Mouse (Mus musculus) intestine, embryonic 15.5 days (tissue): ENCODE results near the gene Trnau1ap. TPM values are rescaled to one million over a fixed set of nuclear protein-coding genes. Genes with fewer than 3 reads are reported as not detected.

Source experiments
- ATAC-seq: fragments of 200-750 bp; cut with Nextera tagmentation; 2 replicates; pipeline ENCODE4 v1.8.0; 2017; ENCODE audit warnings: moderate TSS enrichment, moderate library complexity
- H3K27ac ChIP-seq: fragments of 300-500 bp; sonication (generic); 2 replicates; pipeline ENCODE4 v1.5.1; 2015; ENCODE audit warnings: mild to moderate bottlenecking, inconsistent platforms
- H3K27me3 ChIP-seq: fragments of 300-500 bp; sonication (generic); replicated peaks from 2 replicates; pipeline ENCODE4 v1.6.1; 2015; ENCODE audit warnings: inconsistent platforms
- H3K36me3 ChIP-seq: fragments of 300-500 bp; sonication (generic); 2 replicates; pipeline ENCODE4 v1.6.1; 2015; ENCODE audit warnings: inconsistent platforms
- H3K4me1 ChIP-seq: fragments of 300-500 bp; sonication (generic); replicated peaks from 2 replicates; pipeline ENCODE4 v1.6.1; 2015; ENCODE audit warnings: inconsistent platforms
- H3K4me2 ChIP-seq: fragments of 300-500 bp; sonication (generic); replicated peaks from 2 replicates; pipeline ENCODE4 v1.6.1; 2015; ENCODE audit warnings: mild to moderate bottlenecking, inconsistent platforms
- H3K4me3 ChIP-seq: fragments of 300-500 bp; sonication (generic); replicated peaks from 2 replicates; pipeline ENCODE4 v1.5.1; 2015; ENCODE audit warnings: inconsistent platforms
- H3K9ac ChIP-seq: fragments of 300-500 bp; sonication (generic); 2 replicates; pipeline ENCODE4 v1.6.1; 2015; ENCODE audit warnings: inconsistent platforms
- H3K9me3 ChIP-seq: fragments of 300-500 bp; sonication (generic); 2 replicates; pipeline ENCODE4 v1.6.1; 2016; ENCODE audit warnings: inconsistent platforms
- WGBS: fragments of 180-500 bp; shearing (Covaris S2); methylation state at CpG from one replicate; pipeline ENCODE4 v1.1.7; 2015; 5-methylcytosine and 5-hydroxymethylcytosine counted together
- polyA plus RNA-seq: library from polyadenylated mRNA; unstranded; fragments of >200 nt; fragmentation: Nextera tagmentation; extraction: Ambion mirVana; gene quantifications from 2 replicates; pipeline ENCODE4 v1.2.1, GENCODE M21; 2015

Gene Trnau1ap
- polyA plus RNA-seq, 1 experiment from 2014 or later, result 74.5 TPM

DNA sequence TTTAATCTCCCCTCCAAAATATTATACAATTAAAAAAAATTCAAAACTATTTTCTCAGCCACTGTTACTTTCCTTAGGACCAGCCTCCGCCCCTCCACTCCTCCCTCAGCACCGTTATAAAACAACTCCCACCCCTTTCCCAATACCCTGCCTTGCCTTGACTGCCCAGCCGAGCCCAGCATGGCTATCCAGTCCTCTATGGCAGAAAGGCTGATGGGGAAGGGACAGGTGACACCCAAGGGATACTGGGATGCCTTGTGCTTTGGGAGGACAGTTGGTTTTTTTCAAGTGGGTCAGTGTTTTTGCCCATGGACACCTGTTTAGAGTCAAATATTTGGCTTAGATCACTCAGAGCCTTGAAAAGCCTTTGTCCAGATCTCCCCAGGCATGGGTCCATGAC lies 2.6 kb upstream of the Trnau1ap start:
- no peak overlapping the region for H3K4me3 ChIP-seq
- no peaks in the 10 kb centered on the region for H3K9me3 ChIP-seq
- 75% methylated on average over 3 of the region's 3 CpGs for WGBS
- no peak overlapping the region for H3K27ac ChIP-seq
- H3K9ac ChIP-seq, result no peak overlapping the region
- H3K4me1 ChIP-seq, result peaks cover 6% of the 10 kb centered on the region
- ATAC-seq, result no peak
- no peaks in the 10 kb centered on the region for H3K27me3 ChIP-seq
- peaks cover 35% of the 10 kb centered on the region for H3K36me3 ChIP-seq
- no peak overlapping the region for H3K4me2 ChIP-seq

DNA sequence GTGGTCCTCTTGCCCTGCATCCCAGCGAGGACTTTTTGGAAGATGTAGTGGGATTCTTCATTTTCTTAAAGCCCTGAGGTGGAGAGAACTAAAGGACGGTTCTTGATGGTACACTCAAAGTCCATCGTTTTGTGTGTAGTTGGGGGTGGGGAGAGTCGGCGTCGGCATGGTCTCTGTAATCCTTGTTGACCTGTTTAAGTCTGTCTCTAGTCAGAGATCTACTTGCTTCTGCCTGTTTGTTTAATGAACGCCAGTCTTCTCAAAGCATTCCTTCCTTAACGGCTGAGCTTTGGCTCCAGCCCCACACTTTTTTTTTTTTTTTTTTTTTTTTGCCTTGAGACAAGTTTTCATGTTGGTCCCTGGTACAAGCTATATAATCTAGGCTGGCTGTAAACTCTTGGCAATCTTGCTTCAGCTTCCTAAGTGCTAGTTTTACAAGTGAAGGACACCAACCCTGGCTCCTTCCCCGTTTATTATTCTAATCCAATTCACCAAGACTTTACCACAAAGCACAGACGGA lies 557 bp upstream of the Trnau1ap start:
- ATAC-seq, result peak; percentile 44
- H3K9me3 ChIP-seq, result no peaks in the 10 kb centered on the region
- peak overlapping the region; percentile 98 for H3K9ac ChIP-seq
- peaks cover 24% of the 10 kb centered on the region for H3K36me3 ChIP-seq
- H3K4me3 ChIP-seq, result peak overlapping the region; percentile 88
- peak overlapping the region; percentile 65 for H3K4me2 ChIP-seq
- 7% methylated on average over 10 of the region's 10 CpGs for WGBS
- H3K4me1 ChIP-seq, result peaks cover 6% of the 10 kb centered on the region
- peak overlapping the region; percentile 95 for H3K27ac ChIP-seq
- H3K27me3 ChIP-seq, result no peaks in the 10 kb centered on the region

DNA sequence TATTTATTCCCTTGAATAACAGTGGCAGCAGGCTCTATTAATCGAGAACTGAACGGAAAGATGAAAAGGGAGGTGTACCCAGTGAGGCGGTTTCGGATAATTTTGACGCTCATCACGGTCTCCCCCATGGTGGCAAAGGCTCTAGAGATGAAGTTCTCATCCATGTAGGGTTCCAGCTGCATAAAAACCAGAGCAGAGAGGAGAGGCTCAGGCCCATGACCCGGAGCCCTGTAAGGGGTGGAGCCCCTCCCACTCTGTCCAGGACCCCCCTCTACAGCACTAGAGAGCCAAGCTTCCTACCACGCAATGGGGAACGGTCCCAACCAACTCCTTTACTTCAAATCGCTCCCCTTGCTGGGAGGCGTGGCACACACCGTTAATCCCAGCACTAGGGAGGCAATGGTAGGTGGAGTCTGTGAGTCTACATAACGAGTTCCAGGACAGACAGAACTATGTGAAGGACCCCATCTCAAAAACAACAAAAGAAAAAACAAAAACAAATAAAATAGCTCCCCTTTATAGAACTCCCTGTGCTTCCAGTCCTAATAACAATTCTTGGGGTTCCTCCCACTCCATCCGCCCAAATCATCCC lies 851 bp downstream of the Trnau1ap start:
- Histone ChIP-seq H3K27me3 (no peaks in the 10 kb centered on the region), H3K4me1 (peaks cover 6% of the 10 kb centered on the region), H3K9ac (peak overlapping the region; percentile 98), H3K4me3 (peak overlapping the region; percentile 88), H3K36me3 (peaks cover 14% of the 10 kb centered on the region), H3K4me2 (peak overlapping the region; percentile 65), H3K27ac (no peak overlapping the region), H3K9me3 (no peaks in the 10 kb centered on the region)
- ATAC-seq, result 0 out of 2 replicates have a peak, but pooled peaks have one; percentile 2
- 46% methylated on average over 14 of the region's 14 CpGs for WGBS

DNA sequence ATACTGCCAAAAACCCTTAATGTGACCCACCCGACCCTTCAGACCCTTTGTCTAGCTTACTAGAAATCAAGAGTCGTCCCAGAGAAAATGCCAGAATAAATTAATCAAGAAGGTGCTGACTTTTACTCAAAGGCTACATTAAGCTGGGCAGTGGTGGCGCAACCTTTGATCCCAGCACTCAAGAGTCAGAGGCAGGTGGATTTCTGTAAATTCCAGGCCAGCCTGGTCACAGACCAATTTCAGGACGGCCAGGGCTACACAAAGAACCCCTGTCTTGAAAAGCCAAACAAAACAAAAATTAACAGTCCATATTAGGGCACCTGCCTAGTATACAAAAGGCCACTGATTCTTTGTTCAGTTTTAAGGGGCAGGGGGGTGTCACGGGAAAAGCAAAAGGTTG lies 2.9 kb downstream of the Trnau1ap start:
- ATAC-seq, result no peak
- 75% methylated on average over 5 of the region's 5 CpGs for WGBS
- Histone ChIP-seq H3K4me3 (no peak overlapping the region), H3K9me3 (no peaks in the 10 kb centered on the region), H3K36me3 (peaks cover 7% of the 10 kb centered on the region; the same call in 1 of the 2 replicates), H3K9ac (no peak overlapping the region), H3K4me1 (peaks cover 6% of the 10 kb centered on the region), H3K27me3 (no peaks in the 10 kb centered on the region), H3K4me2 (no peak overlapping the region), H3K27ac (no peak overlapping the region)

DNA sequence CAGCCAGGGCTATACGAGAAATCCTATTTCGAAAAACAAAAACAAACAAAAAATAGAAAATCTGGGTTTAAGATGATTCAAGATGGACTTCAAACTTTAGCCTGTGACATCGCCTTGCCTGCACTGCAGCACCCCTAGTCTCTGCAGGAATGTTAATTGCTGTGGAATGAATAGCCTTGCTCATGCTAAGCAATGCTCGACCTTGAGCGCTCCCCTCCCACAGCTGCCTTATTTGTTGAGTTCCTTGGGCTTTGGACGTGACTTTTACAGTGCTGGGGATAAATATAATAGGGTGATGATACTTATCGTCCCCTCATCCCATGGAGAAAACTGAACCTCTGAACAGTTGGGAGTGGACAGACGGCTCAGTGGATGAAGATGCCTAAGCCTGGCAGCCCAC lies 13.6 kb downstream of the Trnau1ap start:
- Histone ChIP-seq H3K27ac (no peak overlapping the region), H3K9me3 (no peaks in the 10 kb centered on the region), H3K36me3 (peaks cover 31% of the 10 kb centered on the region), H3K27me3 (no peaks in the 10 kb centered on the region), H3K9ac (no peak overlapping the region), H3K4me1 (no peaks in the 10 kb centered on the region; the same call in 1 of the 2 replicates), H3K4me3 (no peak overlapping the region), H3K4me2 (no peak overlapping the region)
- WGBS, result 71% methylated on average over 8 of the region's 8 CpGs
- peak; percentile 65 for ATAC-seq

DNA sequence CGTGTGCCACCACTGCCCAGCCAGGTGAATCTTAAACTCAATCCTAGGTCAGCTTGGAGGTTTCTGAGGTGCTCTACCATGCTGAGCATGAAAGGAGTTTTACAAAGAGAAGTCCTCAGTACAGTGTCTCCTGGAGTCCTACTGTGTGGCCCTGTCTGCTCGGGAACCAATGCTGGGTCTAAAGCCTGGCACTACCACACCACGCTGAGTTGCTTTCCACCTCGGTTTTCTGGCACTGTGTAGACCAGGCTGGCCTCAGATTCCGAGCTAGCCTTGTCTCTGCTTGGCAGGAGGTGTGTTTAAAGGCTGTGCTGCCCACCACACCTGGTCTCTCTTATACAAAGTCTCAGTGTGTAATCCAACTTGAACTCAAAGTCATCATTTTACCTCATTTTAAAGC lies 16.7 kb downstream of the Trnau1ap start:
- H3K4me1 ChIP-seq, result peaks cover 7% of the 10 kb centered on the region; the same call in 1 of the 2 replicates
- WGBS, result 83% methylated on average over 5 of the region's 5 CpGs
- no peaks in the 10 kb centered on the region for H3K27me3 ChIP-seq
- no peak overlapping the region for H3K27ac ChIP-seq
- no peak overlapping the region for H3K9ac ChIP-seq
- no peak overlapping the region for H3K4me2 ChIP-seq
- peaks cover 30% of the 10 kb centered on the region for H3K36me3 ChIP-seq
- H3K4me3 ChIP-seq, result no peak overlapping the region
- H3K9me3 ChIP-seq, result no peaks in the 10 kb centered on the region
- ATAC-seq, result no peak

DNA sequence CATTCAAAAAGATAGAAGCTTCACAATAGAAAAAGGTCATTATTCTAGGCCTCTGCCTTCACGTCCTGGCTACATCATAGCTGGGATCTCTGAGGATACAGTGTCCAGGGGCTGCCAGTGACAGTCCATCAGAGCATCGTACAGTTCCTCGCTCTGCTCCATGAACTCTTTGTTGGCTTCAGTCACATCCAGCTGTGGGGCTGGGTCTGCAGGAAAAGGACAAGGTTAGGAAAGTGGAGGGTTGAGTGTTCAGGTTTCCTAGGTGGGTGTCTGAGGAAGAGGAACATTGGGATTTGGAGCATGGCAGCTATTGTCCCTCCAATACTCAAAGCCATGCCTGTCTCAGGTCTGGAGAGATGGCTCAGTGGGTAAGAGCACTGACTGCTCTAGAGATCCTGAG lies 17.5 kb downstream of the Trnau1ap start:
- 49% methylated on average over 3 of the region's 3 CpGs for WGBS

DNA sequence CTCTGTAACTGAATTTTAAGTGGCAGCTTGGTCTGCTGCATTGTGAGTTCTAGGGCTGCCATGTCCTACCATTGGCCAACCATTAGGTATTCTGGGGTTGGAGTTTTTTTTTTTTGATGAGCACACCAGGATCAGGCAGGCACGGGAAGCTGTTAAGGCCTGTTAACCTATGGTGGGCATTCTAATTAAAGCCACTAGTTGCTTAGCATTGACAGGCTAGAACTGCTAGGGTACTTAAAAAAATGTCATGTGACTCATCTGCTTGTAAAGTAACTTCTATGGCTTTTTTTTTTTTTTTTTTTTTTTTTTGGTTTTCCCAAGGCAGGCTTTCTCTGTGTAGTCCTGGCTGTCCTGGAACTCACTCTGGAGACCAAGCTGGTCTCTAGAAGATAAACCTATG lies 18.1 kb downstream of the Trnau1ap start:
- peaks cover 23% of the 10 kb centered on the region for H3K36me3 ChIP-seq
- H3K9me3 ChIP-seq, result no peaks in the 10 kb centered on the region
- H3K9ac ChIP-seq, result no peak overlapping the region
- ATAC-seq, result no peak
- H3K4me2 ChIP-seq, result no peak overlapping the region
- no peak overlapping the region for H3K4me3 ChIP-seq
- H3K4me1 ChIP-seq, result peaks cover 7% of the 10 kb centered on the region; the same call in 1 of the 2 replicates
- H3K27me3 ChIP-seq, result no peaks in the 10 kb centered on the region
- no peak overlapping the region for H3K27ac ChIP-seq
- WGBS, result 47% methylated on average over 1 of the region's 1 CpGs

More for the DNA sequence above, 17.5 kb downstream of the Trnau1ap start:
- no peaks in the 10 kb centered on the region for H3K9me3 ChIP-seq
- no peaks in the 10 kb centered on the region for H3K27me3 ChIP-seq
- H3K4me1 ChIP-seq, result peaks cover 7% of the 10 kb centered on the region; the same call in 1 of the 2 replicates
- no peak for ATAC-seq
- H3K4me2 ChIP-seq, result no peak overlapping the region
- H3K4me3 ChIP-seq, result no peak overlapping the region
- H3K36me3 ChIP-seq, result peaks cover 29% of the 10 kb centered on the region
- no peak overlapping the region for H3K9ac ChIP-seq
- H3K27ac ChIP-seq, result no peak overlapping the region

DNA sequence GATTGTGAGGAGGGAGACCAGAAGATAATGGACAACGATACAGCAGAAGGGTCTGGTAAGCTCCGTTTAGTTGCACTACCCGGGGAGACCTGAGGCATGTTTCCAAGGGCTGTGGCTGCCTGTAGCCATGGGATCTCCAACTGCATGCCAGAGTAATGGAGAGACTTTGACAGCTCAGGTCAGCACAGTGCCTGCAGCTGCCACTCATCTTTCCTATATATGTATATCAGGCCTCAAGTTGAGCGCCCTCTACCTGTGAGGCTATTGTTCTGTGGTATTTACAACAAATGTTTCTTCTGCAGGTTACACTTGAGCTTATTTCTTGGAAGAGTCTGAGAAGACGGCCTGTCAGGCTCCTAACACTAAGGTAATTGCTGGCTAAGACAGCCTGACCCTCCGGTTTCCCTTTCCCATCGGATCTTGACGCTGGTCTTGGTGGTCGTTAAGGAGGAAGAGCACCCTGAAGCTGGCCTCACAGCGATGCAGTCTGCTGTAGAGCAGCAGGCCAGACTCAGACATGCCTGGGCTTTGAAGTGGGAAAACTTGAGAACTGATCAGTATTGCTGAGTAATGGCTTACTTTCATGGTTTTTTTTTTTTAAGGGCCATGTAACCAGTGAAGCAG lies 19.4 kb downstream of the Trnau1ap start:
- H3K4me1 ChIP-seq, result peaks cover 7% of the 10 kb centered on the region; the same call in 1 of the 2 replicates

DNA sequence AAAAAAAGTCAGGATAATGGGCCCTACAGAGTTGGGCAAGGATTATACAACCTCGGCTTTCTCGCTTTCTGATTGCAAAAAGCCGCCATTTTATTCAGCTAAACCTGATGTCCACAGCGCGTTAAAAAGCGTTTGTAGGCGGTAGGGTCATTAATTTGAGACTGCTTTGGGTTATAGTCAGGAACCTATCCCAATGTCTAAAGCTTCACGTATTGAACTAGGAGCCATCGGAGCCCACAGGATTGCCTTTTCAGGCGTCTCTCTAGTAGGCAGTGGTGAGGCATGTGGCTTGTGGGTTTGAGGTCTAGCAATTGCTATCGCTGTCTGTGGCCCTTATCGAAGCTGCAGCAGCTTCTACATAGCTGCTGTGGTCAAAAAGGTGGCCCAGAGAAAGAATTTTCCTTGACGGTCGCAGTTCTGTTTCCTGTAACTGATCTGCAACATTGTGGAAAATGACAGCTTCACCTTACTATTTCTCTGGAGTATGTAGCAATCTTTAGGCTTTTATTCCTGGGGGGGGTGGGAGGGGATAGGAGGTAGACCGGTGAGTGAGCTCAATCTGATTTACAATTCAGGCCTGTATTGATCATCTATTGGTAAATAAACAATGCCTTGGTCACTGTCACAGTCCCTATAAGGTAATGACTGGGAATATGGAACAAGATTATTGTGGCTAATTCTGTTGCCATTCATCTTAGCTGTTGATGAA lies 20.0 kb downstream of the Trnau1ap start:
- Histone ChIP-seq H3K36me3 (peaks cover 21% of the 10 kb centered on the region), H3K9me3 (no peaks in the 10 kb centered on the region), H3K9ac (peak overlapping the region; percentile 82), H3K27ac (peak overlapping the region; percentile 88), H3K4me1 (peaks cover 7% of the 10 kb centered on the region; the same call in 1 of the 2 replicates), H3K27me3 (no peaks in the 10 kb centered on the region), H3K4me3 (peak overlapping the region; percentile 73), H3K4me2 (peak overlapping the region; percentile 79)
- under 1% methylated on average over 15 of the region's 15 CpGs for WGBS
- ATAC-seq, result no peak

More for the DNA sequence above, 19.4 kb downstream of the Trnau1ap start:
- Histone ChIP-seq H3K36me3 (peaks cover 22% of the 10 kb centered on the region), H3K27me3 (no peaks in the 10 kb centered on the region), H3K27ac (peak overlapping the region; percentile 88), H3K9me3 (no peaks in the 10 kb centered on the region), H3K4me3 (peak overlapping the region; percentile 73), H3K9ac (peak overlapping the region; percentile 82), H3K4me2 (peak overlapping the region; percentile 79)
- 29% methylated on average over 10 of the region's 10 CpGs for WGBS
- peak; percentile 40; the same call in 1 of the 2 replicates for ATAC-seq

DNA sequence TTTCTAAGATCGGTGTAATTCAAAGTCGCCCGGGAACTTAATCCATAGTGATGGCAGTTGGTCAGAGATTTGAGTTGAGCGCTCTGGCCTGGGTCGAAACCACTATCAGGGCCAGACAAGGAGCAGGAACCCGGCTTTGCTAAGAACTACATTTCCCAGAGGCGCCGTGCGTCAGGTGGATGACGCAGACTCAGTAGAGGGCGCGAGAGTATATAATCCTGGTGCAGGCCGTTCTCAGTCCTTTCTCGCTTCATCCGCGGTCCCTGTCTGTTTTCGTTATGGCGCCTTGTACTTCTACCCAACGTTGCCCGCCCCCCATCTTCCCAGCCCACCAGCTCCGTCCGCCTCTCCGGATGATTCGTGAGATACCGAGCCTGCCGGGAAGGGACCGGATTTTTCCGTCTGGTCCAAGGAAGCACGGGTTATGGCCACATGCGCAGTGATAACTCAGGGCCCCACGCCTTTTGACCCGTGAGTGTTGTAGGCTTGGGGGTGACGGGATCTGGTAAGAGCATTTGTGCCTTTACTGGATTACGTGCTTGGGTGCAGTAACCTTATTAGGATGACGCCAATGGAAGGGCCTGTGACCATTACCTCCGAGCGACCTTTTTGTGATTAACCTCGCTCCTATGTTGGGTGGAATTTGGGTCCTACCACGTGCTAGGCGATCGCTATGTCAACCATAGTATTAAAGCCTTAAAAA lies 20.8 kb downstream of the Trnau1ap start:
- under 1% methylated on average over 41 of the region's 41 CpGs for WGBS
- H3K4me1 ChIP-seq, result peaks cover 7% of the 10 kb centered on the region; the same call in 1 of the 2 replicates
- H3K4me3 ChIP-seq, result peak overlapping the region; percentile 73
- H3K27me3 ChIP-seq, result no peaks in the 10 kb centered on the region
- H3K36me3 ChIP-seq, result peaks cover 14% of the 10 kb centered on the region
- peak; percentile 89 for ATAC-seq
- peak overlapping the region; percentile 88 for H3K27ac ChIP-seq
- H3K4me2 ChIP-seq, result peak overlapping the region; percentile 79
- H3K9me3 ChIP-seq, result no peaks in the 10 kb centered on the region
- peak overlapping the region; percentile 82 for H3K9ac ChIP-seq
